Mouse (Mus musculus) kidney, postnatal 0 days (tissue): ENCODE data around the gene Kcnk6. TPM values are rescaled to one million over a fixed set of nuclear protein-coding genes. Genes with fewer than 3 reads are reported as not detected.

Experiments used
- ATAC-seq: fragments of 200-750 bp; cut with Nextera tagmentation; replicated peaks from 2 replicates; pipeline ENCODE4 v1.8.0; 2017; ENCODE audit warnings: low read depth, moderate number of reproducible peaks, moderate TSS enrichment, moderate library complexity; ENCODE audit not compliant: low FRiP score
- DNase-seq: peaks from one replicate; pipeline ENCODE4 v3.0.0-alpha.2; 2016; ENCODE audit warnings: low spot score
- H3K27ac ChIP-seq: fragments of 300-500 bp; sonication (generic); 2 replicates; pipeline ENCODE4 v1.5.1; 2014; ENCODE audit warnings: mild to moderate bottlenecking
- H3K27me3 ChIP-seq: fragments of 300-500 bp; sonication (generic); 2 replicates; pipeline ENCODE4 v1.6.1; 2014; ENCODE audit warnings: low read length, mixed read lengths; ENCODE audit not compliant: insufficient read depth
- H3K36me3 ChIP-seq: fragments of 300-500 bp; sonication (generic); 2 replicates; pipeline ENCODE4 v1.6.1; 2014; ENCODE audit warnings: low read length, mixed read lengths; ENCODE audit not compliant: insufficient read depth
- H3K4me1 ChIP-seq: fragments of 300-500 bp; sonication (generic); replicated peaks from 2 replicates; pipeline ENCODE4 v1.6.1; 2014; ENCODE audit warnings: antibody characterized with exemption, low read length, mixed read lengths; ENCODE audit not compliant: insufficient read depth
- H3K4me2 ChIP-seq: fragments of 300-500 bp; sonication (generic); 2 replicates; pipeline ENCODE4 v1.6.1; 2014; ENCODE audit warnings: mild to moderate bottlenecking, low read length, moderate library complexity, mixed read lengths
- H3K4me3 ChIP-seq: fragments of 300-500 bp; sonication (generic); replicated peaks from 2 replicates; pipeline ENCODE4 v1.5.1; 2014; ENCODE audit warnings: low read depth, low read length
- H3K9ac ChIP-seq: fragments of 300-500 bp; sonication (generic); 2 replicates; pipeline ENCODE4 v1.6.1; 2014; ENCODE audit warnings: low read depth, low read length
- H3K9me3 ChIP-seq: fragments of 300-500 bp; sonication (generic); replicated peaks from 2 replicates; pipeline ENCODE4 v1.6.1; 2016; ENCODE audit warnings: low read length, inconsistent platforms, mixed read lengths
- CTCF ChIP-seq: IDR thresholded peaks from 2 replicates; pipeline ENCODE4 v1.5.1; 2016; ENCODE audit warnings: antibody characterized with exemption, low read depth, mild to moderate bottlenecking, moderate library complexity
- WGBS: fragments of 180-500 bp; shearing (Covaris S2); extraction: QIAGEN DNeasy Blood & Tissue Kit; methylation state at CpG from one replicate; pipeline ENCODE4 v1.1.7; 2014; 5-methylcytosine and 5-hydroxymethylcytosine counted together
- polyA plus RNA-seq: library from polyadenylated mRNA; unstranded; fragments of >200 nt; fragmentation: Nextera tagmentation; extraction: Ambion mirVana; gene quantifications from 2 replicates; pipeline ENCODE4 v1.2.1, GENCODE M21; 2015

Gene Kcnk6
- polyA plus RNA-seq, 1 experiment from 2014 or later: 0.87 TPM

- H3K4me3 ChIP-seq: peak overlapping the region; percentile 53; the same call in 1 of the 2 replicates
- TF ChIP-seq CTCF: no peak
- H3K36me3 ChIP-seq: no peaks in the 10 kb centered on the region
- DNase-seq (no peak), ATAC-seq (no peak)
- peak overlapping the region; percentile 95 for H3K4me2 ChIP-seq
- H3K4me1 ChIP-seq: peaks cover 4% of the 10 kb centered on the region; the same call in 1 of the 2 replicates
- H3K27me3 ChIP-seq: 0 out of 2 replicates have a peak, but pooled peaks cover 3% of the 10 kb centered on the region
- WGBS: 74% methylated on average over 3 of the region's 3 CpGs
- no peak overlapping the region for H3K9ac ChIP-seq
- H3K9me3 ChIP-seq: no peaks in the 10 kb centered on the region
- no peak overlapping the region for H3K27ac ChIP-seq
Measured at GRCm38 (mm10) chr7:29231517-29231916, 798 bp downstream of the Kcnk6 start.

GRCm38 (mm10) chr7:29230560-29230959 is 1.8 kb downstream of the Kcnk6 start:
- DNase-seq: no peak
- Histone ChIP-seq H3K4me1 (peaks cover 4% of the 10 kb centered on the region; the same call in 1 of the 2 replicates), H3K9ac (no peak overlapping the region), H3K36me3 (no peaks in the 10 kb centered on the region), H3K27me3 (0 out of 2 replicates have a peak, but pooled peaks cover 3% of the 10 kb centered on the region), H3K4me2 (no peak overlapping the region), H3K27ac (no peak overlapping the region), H3K9me3 (no peaks in the 10 kb centered on the region), H3K4me3 (no peak overlapping the region)
- no peak for TF ChIP-seq CTCF
- 34% methylated on average over 3 of the region's 3 CpGs for WGBS
- ATAC-seq: no peak

- TF ChIP-seq CTCF: no peak
- no peak for ATAC-seq
- 85% methylated on average over 4 of the region's 4 CpGs for WGBS
Measured at GRCm38 (mm10) chr7:29228202-29228601, 4.1 kb downstream of the Kcnk6 start.

GRCm38 (mm10) chr7:29225520-29225919 is 6.8 kb downstream of the Kcnk6 start:
- Histone ChIP-seq H3K4me3 (no peak overlapping the region), H3K27ac (no peak overlapping the region), H3K4me2 (no peak overlapping the region), H3K9ac (no peak overlapping the region), H3K36me3 (no peaks in the 10 kb centered on the region), H3K4me1 (no peaks in the 10 kb centered on the region), H3K27me3 (no peaks in the 10 kb centered on the region), H3K9me3 (0 out of 2 replicates have a peak, but pooled peaks cover under 1% of the 10 kb centered on the region)
- 73% methylated on average over 13 of the region's 13 CpGs for WGBS
- ATAC-seq (no peak), DNase-seq (no peak)
- TF ChIP-seq CTCF: no peak

More at GRCm38 (mm10) chr7:29228202-29228601, 4.1 kb downstream of the Kcnk6 start:
- Histone ChIP-seq H3K27ac (no peak overlapping the region), H3K9me3 (no peaks in the 10 kb centered on the region), H3K36me3 (no peaks in the 10 kb centered on the region), H3K27me3 (0 out of 2 replicates have a peak, but pooled peaks cover 3% of the 10 kb centered on the region), H3K4me3 (no peak overlapping the region), H3K4me1 (peaks cover 4% of the 10 kb centered on the region; the same call in 1 of the 2 replicates), H3K4me2 (no peak overlapping the region), H3K9ac (no peak overlapping the region)
- DNase-seq: no peak

- TF ChIP-seq CTCF: no peak
- Histone ChIP-seq H3K27me3 (no peaks in the 10 kb centered on the region), H3K36me3 (no peaks in the 10 kb centered on the region), H3K27ac (no peak overlapping the region), H3K9me3 (peaks cover 7% of the 10 kb centered on the region; the same call in 1 of the 2 replicates), H3K4me1 (no peaks in the 10 kb centered on the region), H3K4me2 (peak overlapping the region; percentile 10; the same call in 1 of the 2 replicates), H3K4me3 (no peak overlapping the region), H3K9ac (0 out of 2 replicates have a peak overlapping the region, but pooled peaks have one; percentile 13)
- ATAC-seq (0 out of 2 replicates have a peak, but pooled peaks have one; percentile 49), DNase-seq (no peak)
- 14% methylated on average over 16 of the region's 16 CpGs for WGBS
Measured at GRCm38 (mm10) chr7:29224756-29225394, 7.4 kb downstream of the Kcnk6 start.

- Histone ChIP-seq H3K9ac (no peak overlapping the region), H3K9me3 (no peaks in the 10 kb centered on the region), H3K4me1 (no peaks in the 10 kb centered on the region), H3K4me2 (no peak overlapping the region), H3K27ac (no peak overlapping the region), H3K27me3 (no peaks in the 10 kb centered on the region), H3K36me3 (no peaks in the 10 kb centered on the region), H3K4me3 (no peak overlapping the region)
- TF ChIP-seq CTCF: no peak
- no peak for ATAC-seq
- 53% methylated on average over 15 of the region's 15 CpGs for WGBS
- no peak for DNase-seq
Measured at GRCm38 (mm10) chr7:29214846-29215245, 17.5 kb downstream of the Kcnk6 start.
